Mouse (Mus musculus) MEL (cell line): Measurements from ENCODE around the gene St6galnac1. TPM values are rescaled to one million over a fixed set of nuclear protein-coding genes. Genes with fewer than 3 reads are reported as not detected.
"Not testable (repeated sequence)": the region's sequence is repeated elsewhere in the genome, so short reads cannot be mapped to it uniquely, and the experiment has no call there.

ENCODE experiments used
- DNase-seq: peaks from one replicate; pipeline ENCODE4 v3.0.0; 2011; ENCODE audit warnings: low read depth, low spot score
- H3K27ac ChIP-seq: 2 replicates; pipeline ENCODE4 v1.5.1; 2012; ENCODE audit warnings: low read depth, mild to moderate bottlenecking, control low read depth, low read length, moderate library complexity; ENCODE audit not compliant: control insufficient read depth
- H3K27me3 ChIP-seq, 2 experiments: fragments of 150-350 bp in 1 of 2; sonication (generic) in 1 of 2; 2 replicates each; pipeline ENCODE4 v1.6.1; 2012; ENCODE audit warnings: low read length in 2 of 2, mild to moderate bottlenecking in 2 of 2, improper control_type of control experiment in 1 of 2, moderate library complexity in 1 of 2; ENCODE audit not compliant: insufficient read depth in 2 of 2, control insufficient read depth in 1 of 2
- H3K36me3 ChIP-seq, 2 experiments: 2 replicates each; pipeline ENCODE4 v1.6.1; 2012 to 2014; ENCODE audit warnings: low read length in 2 of 2, improper control_type of control experiment in 1 of 2, inconsistent platforms in 1 of 2, mild to moderate bottlenecking in 1 of 2; ENCODE audit not compliant: insufficient read depth in 2 of 2, control insufficient read depth in 1 of 2
- H3K4me1 ChIP-seq, 2 experiments: fragments of 150-350 bp in 1 of 2; sonication (generic) in 1 of 2; 2 replicates each; pipeline ENCODE4 v1.6.1; 2012; ENCODE audit warnings: low read length in 2 of 2, improper control_type of control experiment in 1 of 2, mild to moderate bottlenecking in 1 of 2; ENCODE audit not compliant: insufficient read depth in 2 of 2, control insufficient read depth in 1 of 2
- H3K4me3 ChIP-seq, 2 experiments: fragments of 150-350 bp in 1 of 2; sonication (generic) in 1 of 2; 2 replicates each; pipeline ENCODE4 v1.5.1; 2012; ENCODE audit warnings: low read depth in 2 of 2, low read length in 2 of 2, mild to moderate bottlenecking in 2 of 2, moderate library complexity in 2 of 2, control low read depth in 1 of 2, improper control_type of control experiment in 1 of 2; ENCODE audit not compliant: control insufficient read depth in 1 of 2, insufficient read depth in 1 of 2
- H3K79me2 ChIP-seq: 2 replicates; pipeline ENCODE4 v1.6.1; 2012; ENCODE audit warnings: mild to moderate bottlenecking, low read length, moderate library complexity; ENCODE audit not compliant: control insufficient read depth, poor library complexity, insufficient read depth
- H3K9ac ChIP-seq: 2 replicates; pipeline ENCODE4 v1.6.1; 2012; ENCODE audit warnings: low read depth, mild to moderate bottlenecking, control low read depth, low read length, moderate library complexity; ENCODE audit not compliant: control insufficient read depth, poor library complexity, severe bottlenecking
- H3K9me3 ChIP-seq: fragments of 150-350 bp; sonication (generic); replicated peaks from 2 replicates; pipeline ENCODE4 v1.6.1; 2012; ENCODE audit warnings: mild to moderate bottlenecking, low read length, improper control_type of control experiment, moderate library complexity; ENCODE audit not compliant: insufficient read depth
- CTCF ChIP-seq, 3 experiments: IDR thresholded peaks in 2 of 3; conservative IDR thresholded peaks in 1 of 3; 2 replicates each; pipeline ENCODE4 v1.5.1; 2011 to 2012; ENCODE audit warnings: low read length in 3 of 3, low read depth in 2 of 3, mild to moderate bottlenecking in 2 of 3, improper control_type of control experiment in 1 of 3, inconsistent platforms in 1 of 3, mixed read lengths in 1 of 3, moderate library complexity in 1 of 3; ENCODE audit not compliant: control insufficient read depth in 1 of 3, insufficient read depth in 1 of 3, poor library complexity in 1 of 3, severe bottlenecking in 1 of 3
- ELF1 ChIP-seq: IDR thresholded peaks from 2 replicates; pipeline ENCODE4 v1.6.1; 2014; ENCODE audit warnings: low read depth, mild to moderate bottlenecking, inconsistent platforms, low read length, improper control_type of control experiment, moderate library complexity
- GABPA ChIP-seq: IDR thresholded peaks from 2 replicates; pipeline ENCODE4 v1.6.1; 2012; ENCODE audit warnings: low read depth, mild to moderate bottlenecking, inconsistent platforms, low read length, improper control_type of control experiment, moderate library complexity
- KAT2A ChIP-seq: conservative IDR thresholded peaks from 2 replicates; pipeline ENCODE4 v1.6.1; 2012; ENCODE audit warnings: low read depth, low read length, improper control_type of control experiment, inconsistent platforms
- MAFK ChIP-seq: IDR thresholded peaks from 2 replicates; pipeline ENCODE4 v1.6.1; 2011; ENCODE audit warnings: low read depth, mild to moderate bottlenecking, low read length, improper control_type of control experiment, borderline replicate concordance
- MAX ChIP-seq: IDR thresholded peaks from 2 replicates; pipeline ENCODE4 v1.6.1; 2011; ENCODE audit warnings: low read length, improper control_type of control experiment
- MAZ ChIP-seq: IDR thresholded peaks from 2 replicates; pipeline ENCODE4 v1.6.1; 2012; ENCODE audit warnings: low read depth, mild to moderate bottlenecking, inconsistent platforms, low read length, improper control_type of control experiment
- MXI1 ChIP-seq: IDR thresholded peaks from 2 replicates; pipeline ENCODE4 v1.6.1; 2011; ENCODE audit warnings: mild to moderate bottlenecking, low read depth, low read length, improper control_type of control experiment
- RCOR1 ChIP-seq: IDR thresholded peaks from 2 replicates; pipeline ENCODE4 v1.6.1; 2012; ENCODE audit warnings: low read depth, mild to moderate bottlenecking, inconsistent platforms, low read length, improper control_type of control experiment
- SIN3A ChIP-seq: IDR thresholded peaks from 2 replicates; pipeline ENCODE4 v1.6.1; 2012; ENCODE audit warnings: low read length, improper control_type of control experiment, inconsistent platforms
- TBP ChIP-seq: IDR thresholded peaks from 2 replicates; pipeline ENCODE4 v1.8.0; 2011; ENCODE audit warnings: low read depth, low read length, improper control_type of control experiment
- USF1 ChIP-seq: IDR thresholded peaks from 2 replicates; pipeline ENCODE4 v1.6.1; 2014; ENCODE audit warnings: low read depth, mild to moderate bottlenecking, inconsistent platforms, low read length, improper control_type of control experiment, moderate library complexity
- ZC3H11A ChIP-seq: IDR thresholded peaks from 2 replicates; pipeline ENCODE4 v1.6.1; 2012; ENCODE audit warnings: low read depth, mild to moderate bottlenecking, inconsistent platforms, low read length, improper control_type of control experiment
- ZNF384 ChIP-seq: IDR thresholded peaks from 2 replicates; pipeline ENCODE4 v1.6.1; 2012; ENCODE audit warnings: low read depth, mild to moderate bottlenecking, inconsistent platforms, low read length, improper control_type of control experiment
- polyA plus RNA-seq, 2 experiments: library from polyadenylated mRNA; stranded (reverse) in 1 of 2; unstranded in 1 of 2; fragments of >175 nt in 1 of 2; fragments of >200 nt in 1 of 2; gene quantifications; 2 replicates each; pipeline versions ENCODE4 v1.2.1 to v1.2.4; 2012; ENCODE audit warnings: low replicate concordance in 2 of 2, low read depth in 1 of 2; ENCODE audit not compliant: insufficient read length in 2 of 2, insufficient read depth in 1 of 2, missing spikeins in 1 of 2
- total RNA-seq: library from RNA; depleted of rRNA; stranded (reverse); fragments of 300-350 nt; gene quantifications from 2 replicates; pipeline ENCODE4 v1.2.3, GENCODE M21; 2012

The St6galnac1 gene
- total and polyA plus RNA-seq, 3 experiments, result not detected

GRCm38 (mm10) chr11:116749733-116750132 lies 25.6 kb downstream of the St6galnac1 start:
- Histone ChIP-seq H3K27me3 (no peaks in the 10 kb centered on the region), H3K79me2 (no peaks in the 10 kb centered on the region), H3K4me3 (no peak overlapping the region), H3K27ac (no peak overlapping the region), H3K9me3 (no peaks in the 10 kb centered on the region), H3K9ac (no peak overlapping the region), H3K36me3 (no peaks in the 10 kb centered on the region), H3K4me1 (no peaks in the 10 kb centered on the region)
- no peak for DNase-seq
- no peak for TF ChIP-seq MXI1
- TF ChIP-seq ELF1, result no peak
- TF ChIP-seq ZNF384, result no peak
- TF ChIP-seq RCOR1, result no peak
- TF ChIP-seq GABPA, result no peak
- TF ChIP-seq MAFK, result no peak
- TF ChIP-seq MAZ, result no peak
- no peak for TF ChIP-seq MAX
- no peak for TF ChIP-seq TBP
- no peak for TF ChIP-seq CTCF (IDR thresholded peaks at IDR 0.05 in 2 of 3, conservative IDR thresholded peaks at IDR 0.05 in 1 of 3; ENCODE audit: control insufficient read depth in 1 of 3, insufficient read depth in 1 of 3, low read depth in 2 of 3, low read length in 3 of 3, poor library complexity in 1 of 3, severe bottlenecking in 1 of 3)
- no peak for TF ChIP-seq ZC3H11A
- no peak for TF ChIP-seq SIN3A
- no peak for TF ChIP-seq KAT2A
- TF ChIP-seq USF1, result no peak

- H3K4me3 ChIP-seq, H3K79me2 ChIP-seq, H3K9ac ChIP-seq, H3K27me3 ChIP-seq, H3K4me1 ChIP-seq, DNase-seq, H3K27ac ChIP-seq, H3K36me3 ChIP-seq, H3K9me3 ChIP-seq: not testable (repeated sequence)
Observed at GRCm38 (mm10) chr11:116748692-116749091, 26.6 kb downstream of the St6galnac1 start.

- H3K27ac ChIP-seq, H3K36me3 ChIP-seq, DNase-seq, H3K79me2 ChIP-seq, H3K4me1 ChIP-seq, H3K9ac ChIP-seq, H3K9me3 ChIP-seq, H3K4me3 ChIP-seq, H3K27me3 ChIP-seq: not testable (repeated sequence)
Observed at GRCm38 (mm10) chr11:116746822-116747221, 28.5 kb downstream of the St6galnac1 start.

- H3K4me1 ChIP-seq, H3K9me3 ChIP-seq, H3K9ac ChIP-seq, H3K27me3 ChIP-seq, H3K4me3 ChIP-seq, DNase-seq, H3K79me2 ChIP-seq, H3K36me3 ChIP-seq, H3K27ac ChIP-seq: not testable (repeated sequence)
Observed at GRCm38 (mm10) chr11:116745457-116745856, 29.9 kb downstream of the St6galnac1 start.
